Mouse (Mus musculus): Measurements from ENCODE around the gene Bak1. TPM values are rescaled to one million over a fixed set of nuclear protein-coding genes. Genes with fewer than 3 reads are reported as not detected.
A peak's percentile ranks its signal among the peaks of the same experiment; 100 is the strongest.
"Not testable (repeated sequence)": the region's sequence is repeated elsewhere in the genome, so short reads cannot be mapped to it uniquely, and the experiment has no call there.

Bak1 gene
- polyA plus RNA-seq, 1 experiment: 14.3 TPM

- Histone ChIP-seq H3K36me3 (ENCODE audit: control insufficient read depth, insufficient read depth, low read length) (no peaks in the 10 kb centered on the region), H3K27ac (ENCODE audit: control insufficient read depth, insufficient read depth, low read depth, low read length) (no peak overlapping the region), H3K4me3 (ENCODE audit: control insufficient read depth, low read depth, low read length) (no peak overlapping the region), H3K4me1 (ENCODE audit: control insufficient read depth, insufficient read depth, low read length) (no peaks in the 10 kb centered on the region), H3K27me3 (ENCODE audit: control insufficient read depth, insufficient read depth, low read length) (no peaks in the 10 kb centered on the region)
- TF ChIP-seq CTCF (IDR thresholded peaks at IDR 0.05; ENCODE audit: control insufficient read depth, insufficient read depth, insufficient replicate concordance, low read depth, low read length) (no peak), POLR2A (IDR thresholded peaks at IDR 0.05; ENCODE audit: control insufficient read depth, low read depth, low read length) (no peak)
These were observed 45.4 kb downstream of the Bak1 start for GRCm38 (mm10) chr17:26983382-26983781.

- Histone ChIP-seq H3K4me1 (ENCODE audit: control insufficient read depth, insufficient read depth, low read length) (no peaks in the 10 kb centered on the region), H3K36me3 (ENCODE audit: control insufficient read depth, insufficient read depth, low read length) (peaks cover 1% of the 10 kb centered on the region; the same call in 1 of the 2 replicates), H3K27me3 (ENCODE audit: control insufficient read depth, insufficient read depth, low read length) (no peaks in the 10 kb centered on the region), H3K27ac (ENCODE audit: control insufficient read depth, insufficient read depth, low read depth, low read length) (no peak overlapping the region), H3K4me3 (ENCODE audit: control insufficient read depth, low read depth, low read length) (no peak overlapping the region)
- no peak for TF ChIP-seq CTCF (IDR thresholded peaks at IDR 0.05; ENCODE audit: control insufficient read depth, insufficient read depth, insufficient replicate concordance, low read depth, low read length)
- TF ChIP-seq POLR2A (IDR thresholded peaks at IDR 0.05; ENCODE audit: control insufficient read depth, low read depth, low read length): no peak
These were observed 47.8 kb downstream of the Bak1 start for GRCm38 (mm10) chr17:26981050-26981449.

DNA sequence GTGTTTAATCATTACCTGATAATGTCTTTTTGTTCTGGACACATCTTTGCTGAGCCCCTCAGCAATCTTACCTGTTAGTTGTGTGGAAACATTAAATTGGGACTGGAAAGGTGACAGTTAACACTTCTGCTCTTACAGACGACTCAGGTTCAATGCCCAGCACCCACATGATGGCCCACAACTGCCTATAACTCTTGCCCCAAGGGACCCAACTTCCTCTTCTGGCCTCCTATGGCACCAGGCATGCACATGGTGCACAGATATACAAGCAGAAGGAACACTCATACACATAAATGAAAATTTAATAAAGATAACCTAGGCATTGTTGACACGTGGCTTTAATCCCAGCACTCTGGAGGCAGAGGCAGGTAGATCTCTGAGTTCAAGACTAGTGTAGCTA is 49.4 kb downstream of the Bak1 start:
- TF ChIP-seq CTCF (IDR thresholded peaks at IDR 0.05; ENCODE audit: control insufficient read depth, insufficient read depth, insufficient replicate concordance, low read depth, low read length) (no peak), POLR2A (IDR thresholded peaks at IDR 0.05; ENCODE audit: control insufficient read depth, low read depth, low read length) (no peak)
- Histone ChIP-seq H3K36me3 (ENCODE audit: control insufficient read depth, insufficient read depth, low read length) (peaks cover 1% of the 10 kb centered on the region), H3K27me3 (ENCODE audit: control insufficient read depth, insufficient read depth, low read length) (no peaks in the 10 kb centered on the region), H3K4me1 (ENCODE audit: control insufficient read depth, insufficient read depth, low read length) (no peaks in the 10 kb centered on the region; the same call in 1 of the 2 replicates), H3K4me3 (ENCODE audit: control insufficient read depth, low read depth, low read length) (no peak overlapping the region), H3K27ac (ENCODE audit: control insufficient read depth, insufficient read depth, low read depth, low read length) (no peak overlapping the region)

DNA sequence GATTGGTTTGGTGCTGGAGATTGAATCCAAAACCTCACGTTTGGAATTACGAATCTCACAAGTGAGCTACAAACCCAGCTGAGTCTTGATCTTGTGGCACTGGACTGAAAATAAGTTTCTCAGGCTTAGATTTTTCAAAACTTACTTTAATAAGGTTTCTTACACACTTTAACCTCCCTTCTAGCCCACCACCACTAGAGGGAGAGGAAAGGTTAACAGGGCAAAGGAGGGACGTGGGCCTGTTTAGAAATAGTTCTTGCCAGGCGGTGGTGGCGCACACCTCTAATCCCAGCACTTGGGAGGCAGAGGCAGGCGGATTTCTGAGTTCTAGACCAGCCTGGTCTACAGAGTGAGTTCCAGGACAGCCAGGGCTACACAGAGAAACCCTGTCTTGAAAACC is 51.5 kb downstream of the Bak1 start:
- H3K27me3 ChIP-seq (ENCODE audit: control insufficient read depth, insufficient read depth, low read length); H3K27ac ChIP-seq (ENCODE audit: control insufficient read depth, insufficient read depth, low read depth, low read length); H3K4me1 ChIP-seq (ENCODE audit: control insufficient read depth, insufficient read depth, low read length); H3K36me3 ChIP-seq (ENCODE audit: control insufficient read depth, insufficient read depth, low read length); H3K4me3 ChIP-seq (ENCODE audit: control insufficient read depth, low read depth, low read length): not testable (repeated sequence)

- peaks cover 14% of the 10 kb centered on the region for H3K4me1 ChIP-seq (ENCODE audit: control insufficient read depth, insufficient read depth, low read length)
These were observed 53.4 kb downstream of the Bak1 start for GRCm38 (mm10) chr17:26975415-26975814.

GRCm38 (mm10) chr17:26974547-26974946 is 54.3 kb downstream of the Bak1 start:
- H3K27ac ChIP-seq (ENCODE audit: control insufficient read depth, insufficient read depth, low read depth, low read length): no peak overlapping the region
- TF ChIP-seq POLR2A (IDR thresholded peaks at IDR 0.05; ENCODE audit: control insufficient read depth, low read depth, low read length) (no peak), CTCF (IDR thresholded peaks at IDR 0.05; ENCODE audit: control insufficient read depth, insufficient read depth, insufficient replicate concordance, low read depth, low read length) (no peak)
- H3K27me3 ChIP-seq (ENCODE audit: control insufficient read depth, insufficient read depth, low read length): no peaks in the 10 kb centered on the region
- peak overlapping the region; percentile 95 for H3K4me3 ChIP-seq (ENCODE audit: control insufficient read depth, low read depth, low read length)
- H3K36me3 ChIP-seq (ENCODE audit: control insufficient read depth, insufficient read depth, low read length): peaks cover 3% of the 10 kb centered on the region
- H3K4me1 ChIP-seq (ENCODE audit: control insufficient read depth, insufficient read depth, low read length): peaks cover 16% of the 10 kb centered on the region

More at GRCm38 (mm10) chr17:26975415-26975814, 53.4 kb downstream of the Bak1 start:
- Histone ChIP-seq H3K36me3 (ENCODE audit: control insufficient read depth, insufficient read depth, low read length) (peaks cover 3% of the 10 kb centered on the region), H3K27me3 (ENCODE audit: control insufficient read depth, insufficient read depth, low read length) (no peaks in the 10 kb centered on the region), H3K4me3 (ENCODE audit: control insufficient read depth, low read depth, low read length) (no peak overlapping the region; the same call in 1 of the 2 replicates), H3K27ac (ENCODE audit: control insufficient read depth, insufficient read depth, low read depth, low read length) (no peak overlapping the region)
- TF ChIP-seq CTCF (IDR thresholded peaks at IDR 0.05; ENCODE audit: control insufficient read depth, insufficient read depth, insufficient replicate concordance, low read depth, low read length) (no peak), POLR2A (IDR thresholded peaks at IDR 0.05; ENCODE audit: control insufficient read depth, low read depth, low read length) (no peak)

DNA sequence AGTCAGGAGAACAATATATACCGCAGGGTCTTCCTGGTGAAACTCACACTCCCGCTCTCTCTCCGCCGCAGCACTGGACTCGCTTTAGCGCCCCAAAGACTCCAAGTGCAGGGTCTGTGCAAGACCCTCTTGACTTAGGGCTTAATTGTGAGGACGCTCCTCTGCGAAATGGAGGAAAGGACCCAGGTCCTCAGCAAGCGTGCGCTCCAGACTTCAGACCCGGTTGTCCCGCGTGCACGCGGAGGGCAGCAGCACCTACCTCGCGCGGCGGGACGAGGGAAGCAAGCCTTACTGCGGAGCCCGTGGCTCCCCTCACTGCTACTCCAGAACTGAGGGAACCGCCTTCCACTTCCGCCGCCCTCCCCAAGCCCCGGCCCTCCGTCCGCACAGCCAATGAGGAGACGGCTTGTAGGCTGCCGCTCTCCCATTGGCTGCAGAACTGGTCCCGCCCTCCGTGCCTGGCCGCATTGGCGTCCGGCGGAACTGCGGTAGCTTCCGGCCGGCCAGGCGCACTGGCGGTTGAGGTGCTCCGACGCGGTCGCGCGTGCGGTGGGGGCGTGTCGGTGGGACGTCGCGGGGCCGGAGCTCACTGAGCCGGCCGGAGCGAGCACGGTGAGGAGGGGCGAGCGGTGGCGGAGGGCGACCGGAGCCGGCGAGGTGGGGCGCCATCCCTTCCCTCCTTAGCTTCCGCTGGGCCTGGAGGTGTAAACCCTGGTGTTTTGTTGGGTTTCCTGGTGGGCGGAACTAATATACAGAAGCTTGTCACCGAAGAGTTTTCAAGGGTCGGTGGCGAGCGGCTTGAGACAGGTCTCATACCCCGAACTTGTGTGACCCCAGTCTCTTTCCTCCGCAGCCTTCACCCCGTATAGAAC is 55.9 kb downstream of the Bak1 start, which contains the start of gene Zbtb9:
Gene Zbtb9 (plus strand): TSS at position 465 of the 872 bp plus-strand sequence.
- H3K27ac ChIP-seq (ENCODE audit: control insufficient read depth, insufficient read depth, low read depth, low read length): peak within 1 kb of the TSS; percentile 84
- H3K4me1 ChIP-seq (ENCODE audit: control insufficient read depth, insufficient read depth, low read length): peaks cover 16% of the 10 kb centered on the region
- no peak for TF ChIP-seq CTCF (IDR thresholded peaks at IDR 0.05; ENCODE audit: control insufficient read depth, insufficient read depth, insufficient replicate concordance, low read depth, low read length)
- TF ChIP-seq POLR2A (IDR thresholded peaks at IDR 0.05; ENCODE audit: control insufficient read depth, low read depth, low read length): peak; percentile 94
- peaks cover 3% of the 10 kb centered on the region for H3K36me3 ChIP-seq (ENCODE audit: control insufficient read depth, insufficient read depth, low read length)
- H3K4me3 ChIP-seq (ENCODE audit: control insufficient read depth, low read depth, low read length): peak within 1 kb of the TSS; percentile 95
- no peaks in the 10 kb centered on the region for H3K27me3 ChIP-seq (ENCODE audit: control insufficient read depth, insufficient read depth, low read length)

All from testis, adult 2 months (tissue).